Mouse (Mus musculus): ENCODE measurements at regions not wholly inside any gene's neighbourhood (a gene's known extent, or its start where the extent isn't known, plus 50 kb on each side); places are given as distances from the start of the nearest gene placed in this dataset.

DNA sequence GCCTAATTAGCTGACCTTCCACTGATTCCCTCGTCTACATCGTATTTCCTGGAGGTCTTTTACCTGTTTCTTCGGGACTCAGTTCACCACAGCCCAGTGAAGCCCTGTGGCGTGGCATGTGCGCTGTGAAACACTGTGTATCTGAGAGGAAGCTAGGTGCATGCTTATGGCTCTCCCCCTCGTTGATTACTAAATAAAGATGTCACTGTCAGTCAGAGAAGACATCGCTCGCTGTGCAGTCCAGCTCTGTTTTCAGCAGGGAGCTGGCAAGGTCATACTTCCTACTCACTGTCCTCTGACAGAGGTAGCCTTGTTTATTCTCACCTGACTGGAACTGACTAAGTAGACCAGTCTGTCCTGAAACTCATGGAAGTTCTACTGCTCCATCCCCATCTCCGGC, 68.7 kb upstream of the Adrb1 start:
- H3K79me2 ChIP-seq (replicated peaks; ENCODE audit: control insufficient read depth, insufficient read depth, low read length), result no peaks in the 10 kb centered on the region
- no peaks in the 10 kb centered on the region; the same call in 1 of the 2 replicates for H3K4me1 ChIP-seq (ENCODE audit: control insufficient read depth, insufficient read depth, low read length)
- no peak overlapping the region for H3K27ac ChIP-seq
- intact Hi-C loops (cut with DNase I), result no loop called here
- no peaks in the 10 kb centered on the region for H3K36me3 ChIP-seq (ENCODE audit: control insufficient read depth, insufficient read depth, low read length)
- no peak overlapping the region for H3K9ac ChIP-seq (ENCODE audit: low read depth, low read length)
- TF ChIP-seq EP300 (IDR thresholded peaks at IDR 0.05; ENCODE audit: insufficient read depth, low read depth, low read length), result no peak
- TF ChIP-seq CTCF (IDR thresholded peaks at IDR 0.05), result no peak
- TF ChIP-seq POLR2A (IDR thresholded peaks at IDR 0.05; ENCODE audit: insufficient read depth, low read depth, low read length), result no peak
- WGBS, result 80% methylated on average over 9 of the region's 9 CpGs
- no peak for DNase-seq
- H3K27me3 ChIP-seq (ENCODE audit: control insufficient read depth, insufficient read depth, low read length), result no peaks in the 10 kb centered on the region
- H3K4me3 ChIP-seq, result no peak overlapping the region

- no peak for TF ChIP-seq CTCF (IDR thresholded peaks at IDR 0.05)
- TF ChIP-seq EP300 (IDR thresholded peaks at IDR 0.05; ENCODE audit: insufficient read depth, low read depth, low read length), result no peak
- TF ChIP-seq POLR2A (IDR thresholded peaks at IDR 0.05; ENCODE audit: insufficient read depth, low read depth, low read length), result no peak
- Histone ChIP-seq H3K27ac (no peak overlapping the region), H3K9ac (ENCODE audit: low read depth, low read length) (no peak overlapping the region), H3K79me2 (replicated peaks; ENCODE audit: control insufficient read depth, insufficient read depth, low read length) (no peaks in the 10 kb centered on the region), H3K27me3 (ENCODE audit: control insufficient read depth, insufficient read depth, low read length) (no peaks in the 10 kb centered on the region), H3K36me3 (ENCODE audit: control insufficient read depth, insufficient read depth, low read length) (no peaks in the 10 kb centered on the region), H3K4me1 (ENCODE audit: control insufficient read depth, insufficient read depth, low read length) (no peaks in the 10 kb centered on the region; the same call in 1 of the 2 replicates), H3K4me3 (no peak overlapping the region)
- DNase-seq, result no peak
- intact Hi-C loops (cut with DNase I), result no loop called here
- WGBS, result 57% methylated on average over 9 of the region's 9 CpGs
Observed at GRCm38 (mm10) chr19:56655330-56655729, 66.7 kb upstream of the Adrb1 start.

DNA sequence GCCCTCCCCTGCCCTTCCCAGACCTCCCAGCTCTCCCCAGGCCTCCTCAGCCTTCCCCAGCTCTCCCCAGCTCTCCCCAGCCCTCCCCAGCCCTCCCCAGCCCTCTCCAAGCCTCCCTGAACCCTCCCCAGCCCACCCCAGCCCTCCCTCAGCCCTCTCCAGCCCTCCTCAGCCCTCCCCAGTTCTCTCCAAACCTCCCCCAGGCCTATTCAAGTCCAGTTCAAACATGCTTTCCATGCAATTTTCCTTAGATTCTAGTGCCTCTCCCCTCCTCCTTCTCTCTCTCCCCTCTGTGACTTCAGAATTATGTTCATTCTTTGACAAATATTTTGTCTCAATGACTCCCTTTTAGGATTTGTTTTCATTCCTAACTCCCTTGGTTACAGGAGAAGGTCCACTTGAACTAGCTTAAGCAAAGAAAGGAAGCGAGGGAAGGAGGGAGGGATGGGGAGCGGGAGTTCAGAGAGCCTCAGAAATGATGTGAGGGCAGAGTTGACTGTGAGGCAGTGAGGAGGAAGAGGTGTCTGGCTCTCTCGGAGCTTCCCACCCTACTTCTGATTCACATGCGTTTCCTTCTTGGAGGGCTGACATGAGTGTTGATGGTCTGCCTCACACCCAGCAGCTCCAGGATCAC, 61.3 kb upstream of the Adrb1 start:
- DNase-seq, result no peak
- 52% methylated on average over 4 of the region's 4 CpGs for WGBS
- Histone ChIP-seq H3K79me2 (replicated peaks; ENCODE audit: control insufficient read depth, insufficient read depth, low read length) (no peaks in the 10 kb centered on the region), H3K4me3 (no peak overlapping the region), H3K36me3 (ENCODE audit: control insufficient read depth, insufficient read depth, low read length) (no peaks in the 10 kb centered on the region), H3K27me3 (ENCODE audit: control insufficient read depth, insufficient read depth, low read length) (no peaks in the 10 kb centered on the region), H3K9ac (ENCODE audit: low read depth, low read length) (no peak overlapping the region), H3K27ac (no peak overlapping the region), H3K4me1 (ENCODE audit: control insufficient read depth, insufficient read depth, low read length) (peaks cover 5% of the 10 kb centered on the region; the same call in 1 of the 2 replicates)
- intact Hi-C loops (cut with DNase I), result no loop called here
- no peak for TF ChIP-seq CTCF (IDR thresholded peaks at IDR 0.05)
- TF ChIP-seq EP300 (IDR thresholded peaks at IDR 0.05; ENCODE audit: insufficient read depth, low read depth, low read length), result no peak
- no peak for TF ChIP-seq POLR2A (IDR thresholded peaks at IDR 0.05; ENCODE audit: insufficient read depth, low read depth, low read length)

GRCm38 (mm10) chr19:56663474-56664227, 58.3 kb upstream of the Adrb1 start:
- WGBS, result 72% methylated on average over 10 of the region's 10 CpGs
- no peaks in the 10 kb centered on the region for H3K27me3 ChIP-seq (ENCODE audit: control insufficient read depth, insufficient read depth, low read length)
- no peak overlapping the region for H3K9ac ChIP-seq (ENCODE audit: low read depth, low read length)
- intact Hi-C loops (cut with DNase I), result no loop called here
- H3K27ac ChIP-seq, result no peak overlapping the region
- no peak overlapping the region for H3K4me3 ChIP-seq
- H3K79me2 ChIP-seq (replicated peaks; ENCODE audit: control insufficient read depth, insufficient read depth, low read length), result no peaks in the 10 kb centered on the region
- H3K4me1 ChIP-seq (ENCODE audit: control insufficient read depth, insufficient read depth, low read length), result peaks cover 6% of the 10 kb centered on the region; the same call in 1 of the 2 replicates
- TF ChIP-seq CTCF (IDR thresholded peaks at IDR 0.05) (no peak), POLR2A (IDR thresholded peaks at IDR 0.05; ENCODE audit: insufficient read depth, low read depth, low read length) (no peak), EP300 (IDR thresholded peaks at IDR 0.05; ENCODE audit: insufficient read depth, low read depth, low read length) (no peak)
- H3K36me3 ChIP-seq (ENCODE audit: control insufficient read depth, insufficient read depth, low read length), result no peaks in the 10 kb centered on the region
- DNase-seq, result no peak

DNA sequence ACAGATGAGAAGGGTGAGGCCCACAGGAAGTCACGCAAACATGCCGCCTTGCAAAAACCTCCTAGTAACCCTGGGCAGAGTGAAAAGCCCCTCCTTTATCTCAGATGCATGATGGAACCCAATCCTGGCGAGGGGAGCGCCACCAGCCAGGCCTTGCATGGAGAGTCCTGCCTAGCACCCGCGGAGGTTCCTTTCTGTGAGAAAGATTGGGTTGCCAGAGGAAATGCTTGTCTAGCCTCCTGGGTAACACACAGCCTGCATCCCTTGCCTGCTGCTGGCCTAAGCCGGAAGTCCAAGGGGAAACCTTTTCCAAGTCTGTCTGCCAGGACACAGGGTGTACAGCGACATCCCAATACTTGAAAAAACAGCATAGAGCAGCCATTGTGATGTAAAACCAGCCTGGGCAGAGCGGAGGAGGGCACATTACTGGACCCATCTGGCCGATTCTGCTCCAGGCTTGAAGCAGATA, 57.7 kb upstream of the Adrb1 start:
- Histone ChIP-seq H3K4me3 (no peak overlapping the region), H3K27me3 (ENCODE audit: control insufficient read depth, insufficient read depth, low read length) (no peaks in the 10 kb centered on the region), H3K9ac (ENCODE audit: low read depth, low read length) (no peak overlapping the region), H3K36me3 (ENCODE audit: control insufficient read depth, insufficient read depth, low read length) (no peaks in the 10 kb centered on the region), H3K27ac (no peak overlapping the region), H3K4me1 (ENCODE audit: control insufficient read depth, insufficient read depth, low read length) (peaks cover 7% of the 10 kb centered on the region; the same call in 1 of the 2 replicates), H3K79me2 (replicated peaks; ENCODE audit: control insufficient read depth, insufficient read depth, low read length) (no peaks in the 10 kb centered on the region)
- TF ChIP-seq CTCF (IDR thresholded peaks at IDR 0.05) (no peak), POLR2A (IDR thresholded peaks at IDR 0.05; ENCODE audit: insufficient read depth, low read depth, low read length) (no peak), EP300 (IDR thresholded peaks at IDR 0.05; ENCODE audit: insufficient read depth, low read depth, low read length) (no peak)
- peak in 1 of 2 experiments; percentile 26 for DNase-seq
- WGBS, result 40% methylated on average over 10 of the region's 10 CpGs
- intact Hi-C loops (cut with DNase I), result no loop called here
